Mouse (Mus musculus) lung, adult 18-20 months (tissue): ENCODE measurements at regions not wholly inside any gene's neighbourhood (a gene's known extent, or its start where the extent isn't known, plus 50 kb on each side); places are given as distances from the start of the nearest gene placed in this dataset.

Experiments used
- DNase-seq, 2 experiments: peaks; one replicate each; pipeline ENCODE4 v3.0.0; 2022; ENCODE audit warnings: mixed read lengths in 2 of 2

DNA sequence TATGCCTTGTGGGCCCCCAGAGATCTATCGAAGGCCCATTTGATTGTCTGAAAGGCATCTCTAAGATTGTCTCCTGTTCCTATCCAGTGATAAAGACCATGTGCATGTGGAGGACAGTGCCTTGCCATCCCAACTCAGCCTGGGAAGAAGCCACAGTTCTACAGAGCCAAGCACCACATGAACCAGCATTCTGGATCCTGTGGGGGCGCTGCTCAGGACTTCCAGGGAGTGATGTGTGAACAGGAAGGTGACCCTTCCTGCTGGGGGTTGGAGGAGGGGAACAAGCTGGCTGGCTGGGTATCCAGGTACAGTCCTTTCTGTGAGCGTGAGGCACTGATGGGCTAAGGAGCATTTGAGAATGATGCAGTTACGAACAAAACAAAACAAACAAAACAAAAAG, 163.8 kb downstream of the Gm26897 start:
- DNase-seq: no peak

DNA sequence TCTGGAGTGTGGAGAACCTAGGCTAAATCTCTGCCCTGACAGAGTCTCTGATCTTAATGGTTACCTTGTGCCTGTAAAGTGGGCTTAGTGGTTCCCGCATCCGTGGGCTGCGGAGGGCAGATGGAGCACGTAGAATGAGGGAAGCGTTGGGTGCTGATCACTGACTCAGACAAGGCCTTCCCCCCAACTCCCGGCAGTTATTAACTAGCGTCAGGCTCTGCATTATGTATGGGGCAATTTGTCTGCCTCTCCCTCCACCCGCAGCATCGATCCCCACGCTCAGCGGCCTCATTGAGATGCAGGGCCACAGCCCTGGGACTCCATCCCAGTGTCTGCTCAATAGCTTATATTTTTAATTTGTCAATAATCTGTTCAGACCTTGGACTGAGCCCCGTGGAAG, 164.8 kb downstream of the Gm26897 start:
- no peak for DNase-seq

DNA sequence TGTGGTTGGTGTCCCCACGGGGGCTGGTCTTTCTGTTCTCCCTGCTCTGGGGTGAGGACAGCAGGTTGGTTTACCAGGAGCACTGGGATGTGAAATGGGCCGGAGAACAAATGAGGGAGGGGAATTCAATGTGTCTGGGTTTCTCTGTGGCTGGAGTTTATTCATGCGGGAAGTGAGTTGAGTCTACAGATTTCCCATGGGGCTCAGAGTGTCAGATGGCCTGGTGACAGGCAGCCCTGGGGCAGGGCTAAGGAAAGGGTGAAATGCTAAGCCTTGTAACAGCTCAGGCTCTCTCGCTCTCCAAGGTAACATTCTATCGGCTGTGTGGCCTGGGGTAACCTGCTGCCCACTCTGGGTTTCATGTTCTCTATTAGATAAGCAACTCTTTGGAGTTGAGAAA, 167.5 kb downstream of the Gm26897 start:
- DNase-seq: no peak

DNA sequence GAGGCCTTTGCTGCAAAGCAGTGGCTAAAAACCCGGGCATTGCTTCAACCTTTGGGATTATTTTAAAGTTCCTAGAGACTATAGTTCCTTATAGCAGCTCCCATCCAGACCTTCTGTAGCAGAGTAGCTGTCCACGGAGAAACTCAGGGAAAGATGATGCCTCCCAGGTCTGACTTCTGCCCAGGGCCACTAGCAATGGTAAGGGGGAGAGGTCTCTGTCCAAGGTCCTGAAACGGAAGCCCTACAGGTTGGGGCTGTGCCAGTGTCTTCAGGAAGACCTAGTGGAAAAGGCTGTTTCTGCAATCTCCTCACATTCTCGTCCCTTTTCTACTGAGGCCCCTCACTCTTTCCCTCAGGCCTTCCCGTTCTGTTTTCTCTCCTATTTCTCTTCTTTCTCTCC, 168.0 kb downstream of the Gm26897 start:
- no peak for DNase-seq

DNA sequence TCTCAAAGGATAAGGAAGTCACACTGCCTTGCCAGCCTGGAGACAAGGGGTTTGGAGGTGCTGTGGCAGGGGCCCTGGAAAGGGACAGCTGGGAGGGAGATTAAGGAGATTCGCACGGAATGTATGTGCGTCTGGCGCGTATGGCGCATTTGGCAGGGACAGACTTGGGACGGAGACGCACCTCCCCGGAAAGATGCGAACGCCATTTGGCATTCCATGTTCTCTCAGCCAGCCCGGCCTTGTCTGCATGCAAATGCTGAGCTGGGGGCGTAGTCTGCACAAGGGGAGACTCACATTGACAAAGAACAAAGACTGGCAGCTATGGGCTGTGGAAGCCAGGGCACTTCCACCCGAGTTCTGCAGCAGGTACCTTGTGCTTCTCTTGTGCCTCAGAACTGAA, 174.4 kb downstream of the Gm26897 start:
- DNase-seq: no peak

GRCm38 (mm10) chr5:111910514-111910913, 176.8 kb downstream of the Gm26897 start:
- no peak for DNase-seq

GRCm38 (mm10) chr5:111913354-111913753, 179.6 kb downstream of the Gm26897 start:
- DNase-seq: no peak

DNA sequence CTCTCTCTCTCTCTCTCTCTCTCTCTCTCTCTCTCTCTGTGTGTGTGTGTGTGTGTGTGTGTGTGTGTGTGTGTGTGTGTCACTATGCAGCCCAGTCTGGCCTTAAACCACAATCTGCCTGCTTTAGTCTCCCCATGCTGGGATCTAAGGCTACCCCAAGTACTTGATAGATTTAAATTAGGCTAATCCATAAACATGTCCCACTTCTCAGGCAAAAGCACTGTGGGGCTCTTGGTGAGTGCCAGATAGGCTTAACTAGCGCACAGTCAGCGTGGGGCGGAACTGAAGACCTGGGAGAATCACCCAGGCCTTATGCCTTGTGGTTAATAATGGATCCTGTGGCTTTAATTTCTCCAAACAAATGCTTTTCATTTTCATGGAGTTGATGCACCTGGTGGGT, 180.6 kb downstream of the Gm26897 start:
- no peak for DNase-seq

DNA sequence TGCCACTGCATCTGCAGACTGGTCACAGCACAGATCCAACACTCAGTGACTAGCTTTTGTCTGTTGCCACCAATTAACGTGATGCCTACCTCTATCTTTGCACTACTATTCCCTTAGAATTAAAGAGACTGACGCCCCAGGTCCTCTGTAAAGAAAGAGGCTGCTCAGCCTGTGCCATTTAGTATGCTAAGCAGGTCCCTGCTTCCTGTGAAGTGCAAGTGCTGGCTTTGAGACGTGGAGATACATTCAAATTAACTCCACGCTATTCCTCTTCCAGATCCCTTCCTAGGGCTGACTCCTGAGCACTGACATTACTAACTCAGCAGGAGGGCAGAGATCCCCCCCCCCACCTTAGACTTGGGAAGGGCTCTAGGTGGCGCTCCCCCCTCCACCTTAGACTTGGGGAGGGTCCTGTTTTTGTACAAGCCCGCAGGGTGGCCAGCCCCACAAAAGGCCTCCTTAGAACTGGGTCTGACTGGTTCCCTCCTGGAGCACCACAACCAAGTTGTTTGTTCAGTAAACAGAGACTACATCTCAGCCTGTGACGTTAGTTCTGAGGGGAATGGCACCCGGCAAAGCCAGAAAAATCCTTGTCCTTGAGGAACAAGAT, 184.0 kb downstream of the Gm26897 start:
- no peak for DNase-seq

- no peak for DNase-seq
These were observed 185.2 kb downstream of the Gm26897 start for GRCm38 (mm10) chr5:111918888-111919287.

- DNase-seq: no peak
These were observed 189.4 kb downstream of the Gm26897 start for GRCm38 (mm10) chr5:111922991-111923701.

DNA sequence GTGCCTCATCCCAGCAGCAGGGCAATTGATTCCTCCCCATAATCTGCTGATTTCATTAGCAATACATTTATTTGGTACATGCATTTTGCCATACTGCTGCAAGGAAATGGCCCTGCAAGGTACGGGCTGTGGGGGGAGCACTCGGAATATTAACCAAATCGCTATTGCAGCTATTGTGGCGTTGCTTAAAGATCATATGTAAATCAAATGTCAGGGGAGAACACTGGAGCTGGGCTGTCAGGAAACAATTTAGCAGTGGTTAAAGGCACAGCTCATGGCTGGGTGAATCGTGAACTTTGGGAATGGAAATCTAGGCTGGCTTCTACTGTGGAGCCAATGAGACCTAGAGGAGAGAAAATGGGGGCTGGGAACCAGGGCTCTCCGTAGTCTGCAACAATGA, 192.0 kb downstream of the Gm26897 start:
- no peak for DNase-seq

- no peak for DNase-seq
These were observed 195.7 kb downstream of the Gm26897 start for GRCm38 (mm10) chr5:111929180-111929990.

DNA sequence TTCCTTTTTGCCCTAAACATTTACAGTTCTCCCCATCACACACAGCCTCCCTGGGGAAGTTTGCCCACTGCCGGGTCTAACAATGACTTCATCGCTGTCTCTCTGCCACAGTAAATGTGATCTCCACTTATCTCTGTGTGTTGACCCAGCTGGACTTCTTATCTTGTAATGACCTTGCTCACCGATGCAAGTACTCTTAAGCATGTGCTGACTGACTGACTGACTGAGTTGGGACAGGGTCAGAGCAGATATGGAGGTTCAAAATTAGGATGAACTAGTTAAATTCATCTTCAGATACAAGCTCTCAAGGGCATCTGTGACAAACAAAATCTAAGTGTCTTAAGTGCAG, 196.2 kb downstream of the Gm26897 start:
- DNase-seq: no peak

DNA sequence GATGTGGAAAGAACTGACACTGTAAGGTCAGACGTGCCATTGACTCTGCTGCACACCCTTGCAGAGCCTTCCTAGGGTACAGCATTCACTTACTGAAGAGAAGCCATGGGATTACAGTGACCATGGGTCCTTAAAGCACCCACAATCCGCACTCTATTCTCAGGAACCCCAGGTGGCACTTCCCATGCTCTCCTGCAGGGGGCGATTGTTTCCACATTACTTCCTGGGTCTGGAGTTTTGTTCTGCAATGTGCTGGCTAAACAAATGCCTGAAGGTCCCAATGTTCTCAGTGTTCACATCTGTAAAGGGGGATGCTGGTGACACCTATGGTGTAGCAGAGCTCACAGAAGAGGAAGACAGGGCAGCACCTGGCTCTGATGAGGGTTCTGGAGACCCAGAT, 198.0 kb downstream of the Gm26897 start:
- DNase-seq: no peak

DNA sequence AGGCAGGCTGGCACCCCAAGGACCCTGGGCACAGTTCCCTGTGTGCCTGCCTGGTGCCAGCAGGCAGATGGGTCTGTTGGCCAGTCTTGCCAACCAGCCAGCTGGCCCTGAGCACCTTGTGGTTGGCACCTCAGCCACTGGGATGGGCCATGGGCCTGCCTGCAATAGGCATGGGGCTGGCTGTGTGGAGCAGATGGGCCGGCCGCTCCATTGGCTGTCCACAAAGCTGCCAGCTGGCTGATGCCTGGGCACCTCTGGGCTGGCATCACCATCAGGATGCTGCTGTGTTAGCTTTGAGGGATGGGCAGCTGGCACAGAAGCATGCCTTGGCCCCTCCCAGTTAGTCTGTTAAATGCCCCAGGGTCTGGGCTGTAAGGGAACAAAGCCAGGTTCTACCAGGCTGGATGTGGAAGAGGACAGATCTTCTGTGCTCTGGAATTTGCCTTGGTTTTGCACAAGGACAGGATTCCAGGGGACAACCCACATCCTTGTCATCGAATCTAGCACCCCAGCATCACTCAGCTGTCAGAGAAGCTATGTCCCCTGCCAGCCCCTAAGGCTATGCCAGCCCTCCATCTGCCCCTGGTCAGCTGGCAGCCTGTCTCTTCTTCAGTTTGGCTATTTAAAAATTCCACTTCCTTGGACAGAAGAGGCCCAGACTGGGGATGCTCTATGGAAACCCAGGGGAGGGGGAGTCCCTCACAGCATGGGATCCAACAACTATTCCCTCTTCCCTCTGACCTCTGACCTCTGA, 201.8 kb downstream of the Gm26897 start:
- DNase-seq: no peak

DNA sequence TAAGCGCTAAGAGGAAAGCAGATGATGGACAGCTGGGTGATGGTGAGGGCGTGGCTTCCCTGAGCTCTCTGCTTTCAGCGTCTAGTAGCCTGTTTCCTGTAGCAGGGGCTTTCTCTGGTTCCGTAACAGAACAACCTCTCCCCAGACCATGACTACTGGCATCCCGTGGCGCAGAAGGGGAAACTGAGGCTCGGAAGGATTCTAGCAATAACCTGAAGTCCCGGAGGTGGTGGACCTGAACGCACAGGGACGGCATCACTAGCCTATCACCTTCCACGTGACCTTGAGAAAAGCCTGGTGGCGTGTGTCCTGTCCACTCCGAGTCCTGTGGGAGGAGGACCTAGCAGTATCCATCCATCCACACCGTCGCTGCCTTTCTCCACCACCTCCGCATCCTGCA, 208.1 kb downstream of the Gm26897 start:
- DNase-seq: no peak

- no peak for DNase-seq
These were observed 209.1 kb downstream of the Gm26897 start for GRCm38 (mm10) chr5:111942792-111943191.

DNA sequence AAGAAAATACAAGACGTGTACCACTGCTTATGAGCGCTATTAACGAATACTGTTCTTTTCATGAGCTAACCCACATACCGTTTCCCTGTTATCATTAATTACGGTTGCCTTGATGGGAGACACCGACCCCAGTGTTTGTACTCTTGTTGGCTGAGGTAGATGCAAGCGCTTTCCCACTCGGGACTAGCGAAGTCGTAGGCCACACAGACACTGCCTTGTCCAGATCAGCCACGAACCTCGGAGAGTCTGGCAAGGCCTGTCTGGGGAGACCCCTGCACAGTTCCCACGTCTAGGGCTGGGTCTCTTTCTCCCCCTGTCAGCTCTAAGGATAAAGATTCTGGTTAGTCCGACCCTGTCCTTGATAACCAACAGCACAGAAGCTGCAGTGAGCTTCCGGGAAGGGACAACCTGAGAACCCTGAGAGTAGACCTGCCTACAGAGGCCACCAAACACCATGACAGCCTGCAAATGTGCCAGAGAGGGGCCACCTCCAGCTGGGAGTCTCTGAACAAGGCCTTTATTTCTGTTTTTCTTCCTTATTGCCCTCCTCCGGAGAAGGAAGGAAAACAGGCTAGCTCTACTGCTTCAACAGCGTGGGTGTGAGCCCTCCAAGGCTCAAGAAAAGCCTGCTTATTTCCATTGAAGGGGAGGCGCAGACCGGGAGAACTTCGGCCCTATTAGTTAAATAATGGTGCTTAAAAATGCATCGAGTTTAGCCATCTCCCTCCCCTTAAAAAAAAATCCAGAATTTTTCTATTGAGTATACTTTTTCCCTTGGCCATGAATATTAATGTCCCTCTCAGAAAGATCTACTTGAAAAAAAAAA, 209.8 kb downstream of the Gm26897 start:
- DNase-seq: no peak

- no peak for DNase-seq
These were observed 210.7 kb downstream of the Gm26897 start for GRCm38 (mm10) chr5:111944273-111944971.

DNA sequence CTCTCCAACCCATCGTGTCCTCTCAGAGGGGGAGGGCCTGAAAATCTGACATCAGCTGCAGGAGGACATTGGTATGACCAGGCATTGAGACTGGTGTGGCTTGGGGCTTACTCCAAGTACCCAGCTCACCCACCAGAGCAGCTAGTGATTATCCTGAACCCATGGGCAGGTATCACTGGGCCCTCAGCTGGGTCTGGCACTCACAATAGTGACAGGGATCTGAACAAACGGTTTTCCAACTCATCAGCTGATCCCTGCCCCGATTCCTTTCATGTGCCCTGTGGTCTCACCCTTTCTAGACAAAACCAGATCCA, 211.2 kb downstream of the Gm26897 start:
- no peak for DNase-seq

- DNase-seq: no peak
These were observed 212.6 kb downstream of the Gm26897 start for GRCm38 (mm10) chr5:111946281-111946680.
